Mouse (Mus musculus): ENCODE results near the gene Ccdc89. TPM values are rescaled to one million over a fixed set of nuclear protein-coding genes. Genes with fewer than 3 reads are reported as not detected.

Gene Ccdc89
- 0.44 TPM in 1 of 4 replicates, not detected in the others for total RNA-seq (2023)

GRCm38 (mm10) chr7:90426020-90427001, at the start of gene Ccdc89:
Gene Ccdc89 (plus strand): TSS chr7:90426577.

GRCm38 (mm10) chr7:90442518-90443080, 16.2 kb downstream of the Ccdc89 start, which contains the start of gene Crebzf:
Gene Crebzf (plus strand): TSS chr7:90442729.

DNA sequence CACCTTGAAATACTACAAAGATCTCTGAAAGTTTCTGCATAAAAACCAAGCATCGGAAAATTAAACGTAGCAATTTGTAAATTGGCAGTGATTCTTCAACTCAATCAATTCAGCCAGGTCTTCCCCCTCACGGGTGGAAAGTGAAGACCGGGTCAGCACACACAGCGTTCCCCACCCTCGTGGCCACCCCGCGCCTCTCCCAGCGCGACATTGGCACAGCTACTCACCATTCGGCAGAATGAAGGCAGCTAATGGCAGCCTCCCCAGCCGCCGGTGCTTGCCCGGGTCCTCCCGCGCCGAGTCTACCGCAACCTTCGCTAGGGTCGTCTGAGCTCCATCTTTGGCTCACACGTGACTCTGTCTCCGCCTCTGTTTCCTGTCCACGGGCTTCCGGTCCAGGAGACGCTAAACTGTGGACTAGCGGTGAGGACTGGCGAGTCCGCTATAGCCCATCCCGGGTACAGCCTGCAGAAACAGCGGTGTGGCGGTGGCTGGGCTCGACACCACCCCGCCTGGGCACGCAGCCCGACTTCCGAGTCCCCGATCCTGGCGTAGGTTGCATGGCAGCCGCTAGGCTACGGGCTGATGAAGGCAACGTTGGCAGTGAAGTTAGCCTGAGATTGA, 30.6 kb downstream of the Ccdc89 start, which contains the start of gene Tmem126a:
TSS of gene Tmem126a (minus strand) at position 385 of the 624 bp plus-strand sequence.

GRCm38 (mm10) chr7:90475793-90476312, 49.5 kb downstream of the Ccdc89 start, which contains the start of gene Tmem126b:
Gene Tmem126b (minus strand): TSS chr7:90476001.

GRCm38 (mm10) chr7:90476313-90477245, 50.2 kb downstream of the Ccdc89 start, which contains the start of gene Dlg2:
Gene Dlg2 (plus strand): TSS chr7:90476672.

Other genes with a start within 250 kb of the Ccdc89 start
- not detected in 4 replicates for gene Ccdc83, start 160.8 kb upstream of the Ccdc89 start, total RNA-seq (2023)
- gene Sytl2, start 124.3 kb upstream of the Ccdc89 start, total RNA-seq (2023), result 0.60 to 0.89 TPM (median 0.73 TPM) in 4 replicates
- gene Crebzf, start 16.2 kb downstream of the Ccdc89 start, total RNA-seq (2023), result 105 to 124 TPM (median 116 TPM) in 4 replicates
- 24.8 to 31.7 TPM (median 28.4 TPM) in 4 replicates for gene Tmem126a, start 30.7 kb downstream of the Ccdc89 start, total RNA-seq (2023)
- gene Tmem126b, start 49.4 kb downstream of the Ccdc89 start, total RNA-seq (2023), result 3.1 to 5.8 TPM (median 5.0 TPM) in 4 replicates
- 1.1 to 1.2 TPM in 2 of 4 replicates, not detected in the others for gene Dlg2, start 50.1 kb downstream of the Ccdc89 start, total RNA-seq (2023)

All from B cell, adult 62 days (primary cell).